Mouse (Mus musculus) MEL (cell line): Measurements from ENCODE around the gene Rrad. TPM values are rescaled to one million over a fixed set of nuclear protein-coding genes. Genes with fewer than 3 reads are reported as not detected.

Experiments
- DNase-seq: peaks from one replicate; pipeline ENCODE4 v3.0.0; 2011; ENCODE audit warnings: low read depth, low spot score
- H3K27ac ChIP-seq: 2 replicates; pipeline ENCODE4 v1.5.1; 2012; ENCODE audit warnings: low read depth, mild to moderate bottlenecking, control low read depth, low read length, moderate library complexity; ENCODE audit not compliant: control insufficient read depth
- H3K27me3 ChIP-seq, 2 experiments: fragments of 150-350 bp in 1 of 2; sonication (generic) in 1 of 2; 2 replicates each; pipeline ENCODE4 v1.6.1; 2012; ENCODE audit warnings: low read length in 2 of 2, mild to moderate bottlenecking in 2 of 2, improper control_type of control experiment in 1 of 2, moderate library complexity in 1 of 2; ENCODE audit not compliant: insufficient read depth in 2 of 2, control insufficient read depth in 1 of 2
- H3K36me3 ChIP-seq, 2 experiments: 2 replicates each; pipeline ENCODE4 v1.6.1; 2012 to 2014; ENCODE audit warnings: low read length in 2 of 2, improper control_type of control experiment in 1 of 2, inconsistent platforms in 1 of 2, mild to moderate bottlenecking in 1 of 2; ENCODE audit not compliant: insufficient read depth in 2 of 2, control insufficient read depth in 1 of 2
- H3K4me1 ChIP-seq, 2 experiments: fragments of 150-350 bp in 1 of 2; sonication (generic) in 1 of 2; 2 replicates each; pipeline ENCODE4 v1.6.1; 2012; ENCODE audit warnings: low read length in 2 of 2, improper control_type of control experiment in 1 of 2, mild to moderate bottlenecking in 1 of 2; ENCODE audit not compliant: insufficient read depth in 2 of 2, control insufficient read depth in 1 of 2
- H3K4me3 ChIP-seq, 2 experiments: fragments of 150-350 bp in 1 of 2; sonication (generic) in 1 of 2; 2 replicates each; pipeline ENCODE4 v1.5.1; 2012; ENCODE audit warnings: low read depth in 2 of 2, low read length in 2 of 2, mild to moderate bottlenecking in 2 of 2, moderate library complexity in 2 of 2, control low read depth in 1 of 2, improper control_type of control experiment in 1 of 2; ENCODE audit not compliant: control insufficient read depth in 1 of 2, insufficient read depth in 1 of 2
- H3K79me2 ChIP-seq: 2 replicates; pipeline ENCODE4 v1.6.1; 2012; ENCODE audit warnings: mild to moderate bottlenecking, low read length, moderate library complexity; ENCODE audit not compliant: control insufficient read depth, poor library complexity, insufficient read depth
- H3K9ac ChIP-seq: 2 replicates; pipeline ENCODE4 v1.6.1; 2012; ENCODE audit warnings: low read depth, mild to moderate bottlenecking, control low read depth, low read length, moderate library complexity; ENCODE audit not compliant: control insufficient read depth, poor library complexity, severe bottlenecking
- H3K9me3 ChIP-seq: fragments of 150-350 bp; sonication (generic); replicated peaks from 2 replicates; pipeline ENCODE4 v1.6.1; 2012; ENCODE audit warnings: mild to moderate bottlenecking, low read length, improper control_type of control experiment, moderate library complexity; ENCODE audit not compliant: insufficient read depth
- CHD2 ChIP-seq: IDR thresholded peaks from 2 replicates; pipeline ENCODE4 v1.6.1; 2011; ENCODE audit warnings: low read length, improper control_type of control experiment
- EP300 ChIP-seq, 2 experiments: IDR thresholded peaks; 2 replicates each; pipeline ENCODE4 v1.6.1; 2011; ENCODE audit warnings: improper control_type of control experiment in 2 of 2, low read length in 2 of 2, low read depth in 1 of 2, mild to moderate bottlenecking in 1 of 2
- GATA1 ChIP-seq: IDR thresholded peaks from 2 replicates; pipeline ENCODE4 v1.6.1; 2011; ENCODE audit warnings: low read depth, low read length, improper control_type of control experiment
- HCFC1 ChIP-seq: IDR thresholded peaks from 2 replicates; pipeline ENCODE4 v1.6.1; 2012; ENCODE audit warnings: low read depth, mild to moderate bottlenecking, inconsistent platforms, low read length, improper control_type of control experiment, moderate library complexity
- JUND ChIP-seq: IDR thresholded peaks from 2 replicates; pipeline ENCODE4 v1.6.1; 2011; ENCODE audit warnings: low read depth, mild to moderate bottlenecking, improper control_type of control experiment, low read length
- KAT2A ChIP-seq: conservative IDR thresholded peaks from 2 replicates; pipeline ENCODE4 v1.6.1; 2012; ENCODE audit warnings: low read depth, low read length, improper control_type of control experiment, inconsistent platforms
- MEF2A ChIP-seq: IDR thresholded peaks from 2 replicates; pipeline ENCODE4 v1.6.1; 2014; ENCODE audit warnings: low read depth, mild to moderate bottlenecking, inconsistent platforms, low read length, improper control_type of control experiment; ENCODE audit not compliant: poor library complexity, insufficient replicate concordance, severe bottlenecking; ENCODE audit errors: extremely low read depth
- MXI1 ChIP-seq: IDR thresholded peaks from 2 replicates; pipeline ENCODE4 v1.6.1; 2011; ENCODE audit warnings: mild to moderate bottlenecking, low read depth, low read length, improper control_type of control experiment
- MYB ChIP-seq: IDR thresholded peaks from 2 replicates; pipeline ENCODE4 v1.6.1; 2011; ENCODE audit warnings: mild to moderate bottlenecking, low read depth, low read length, improper control_type of control experiment
- MYC ChIP-seq: IDR thresholded peaks from 2 replicates; pipeline ENCODE4 v1.6.1; 2011; ENCODE audit warnings: low read depth, mild to moderate bottlenecking, low read length, improper control_type of control experiment, moderate library complexity
- NELFE ChIP-seq: IDR thresholded peaks from 2 replicates; pipeline ENCODE4 v1.6.1; 2011; ENCODE audit warnings: low read depth, low read length, improper control_type of control experiment
- POLR2A ChIP-seq, 2 experiments: IDR thresholded peaks; 2 replicates each; pipeline ENCODE4 v1.6.1; 2011 to 2012; ENCODE audit warnings: low read length in 2 of 2, mild to moderate bottlenecking in 2 of 2, control low read depth in 1 of 2, improper control_type of control experiment in 1 of 2, low read depth in 1 of 2, moderate library complexity in 1 of 2; ENCODE audit not compliant: control insufficient read depth in 1 of 2, insufficient read depth in 1 of 2, poor library complexity in 1 of 2
- POLR2AphosphoS2 ChIP-seq: IDR thresholded peaks from 2 replicates; pipeline ENCODE4 v1.6.1; 2011; ENCODE audit warnings: low read length, improper control_type of control experiment
- RCOR1 ChIP-seq: IDR thresholded peaks from 2 replicates; pipeline ENCODE4 v1.6.1; 2012; ENCODE audit warnings: low read depth, mild to moderate bottlenecking, inconsistent platforms, low read length, improper control_type of control experiment
- SIN3A ChIP-seq: IDR thresholded peaks from 2 replicates; pipeline ENCODE4 v1.6.1; 2012; ENCODE audit warnings: low read length, improper control_type of control experiment, inconsistent platforms
- TAL1 ChIP-seq: IDR thresholded peaks from 2 replicates; pipeline ENCODE4 v1.6.1; 2012; ENCODE audit warnings: mild to moderate bottlenecking, inconsistent platforms, low read length, moderate library complexity, mixed read lengths
- UBTF ChIP-seq: IDR thresholded peaks from 2 replicates; pipeline ENCODE4 v1.6.1; 2012; ENCODE audit warnings: low read depth, mild to moderate bottlenecking, inconsistent platforms, low read length, improper control_type of control experiment, moderate library complexity, borderline replicate concordance; ENCODE audit not compliant: insufficient read depth
- ZNF384 ChIP-seq: IDR thresholded peaks from 2 replicates; pipeline ENCODE4 v1.6.1; 2012; ENCODE audit warnings: low read depth, mild to moderate bottlenecking, inconsistent platforms, low read length, improper control_type of control experiment
- polyA plus RNA-seq, 2 experiments: library from polyadenylated mRNA; stranded (reverse) in 1 of 2; unstranded in 1 of 2; fragments of >175 nt in 1 of 2; fragments of >200 nt in 1 of 2; gene quantifications; 2 replicates each; pipeline versions ENCODE4 v1.2.1 to v1.2.4; 2012; ENCODE audit warnings: low replicate concordance in 2 of 2, low read depth in 1 of 2; ENCODE audit not compliant: insufficient read length in 2 of 2, insufficient read depth in 1 of 2, missing spikeins in 1 of 2
- total RNA-seq: library from RNA; depleted of rRNA; stranded (reverse); fragments of 300-350 nt; gene quantifications from 2 replicates; pipeline ENCODE4 v1.2.3, GENCODE M21; 2012

The Rrad gene
- total and polyA plus RNA-seq, 3 experiments: 8.9 to 9.4 TPM; not detected in 1

- no peak overlapping the region for H3K4me3 ChIP-seq
- H3K4me1 ChIP-seq: peaks cover 0 to 15% of the 10 kb centered on the region in 2 experiments; a peak in 2 of 4 replicates
- no peak overlapping the region for H3K27ac ChIP-seq
- H3K9ac ChIP-seq: no peak overlapping the region
- no peaks in the 10 kb centered on the region for H3K9me3 ChIP-seq
- no peaks in the 10 kb centered on the region for H3K27me3 ChIP-seq
- DNase-seq: peak; percentile 55
- H3K79me2 ChIP-seq: no peaks in the 10 kb centered on the region
- peak; percentile 75 for TF ChIP-seq RCOR1
- TF ChIP-seq ZNF384: no peak
- TF ChIP-seq POLR2AphosphoS2: no peak
- peak in 1 of 2 experiments; percentile 26; a peak in 3 of 4 replicates for TF ChIP-seq EP300 (IDR thresholded peaks at IDR 0.05; ENCODE audit: low read depth in 1 of 2, low read length in 2 of 2)
- peak; percentile 16; the same call in 1 of the 2 replicates for TF ChIP-seq TAL1
- 0 out of 2 replicates have a peak, but pooled peaks have one; percentile 40 for TF ChIP-seq GATA1
- peaks cover 0 to 8% of the 10 kb centered on the region in 2 experiments; a peak in 2 of 4 replicates for H3K36me3 ChIP-seq
Measured at GRCm38 (mm10) chr8:104620765-104621164, 10.4 kb downstream of the Rrad start.

GRCm38 (mm10) chr8:104613119-104613518 is 18.0 kb downstream of the Rrad start:
- H3K9me3 ChIP-seq: no peaks in the 10 kb centered on the region
- no peak overlapping the region for H3K4me3 ChIP-seq
- no peak for TF ChIP-seq MEF2A
- no peak for TF ChIP-seq POLR2A (IDR thresholded peaks at IDR 0.05; ENCODE audit: control insufficient read depth in 1 of 2, insufficient read depth in 1 of 2, low read depth in 1 of 2, low read length in 2 of 2, poor library complexity in 1 of 2)
- no peak for TF ChIP-seq JUND
- no peak for TF ChIP-seq MYB
- TF ChIP-seq TAL1: no peak
- no peak for TF ChIP-seq SIN3A
- TF ChIP-seq HCFC1: no peak
- TF ChIP-seq UBTF: no peak
- no peak for TF ChIP-seq CHD2
- TF ChIP-seq POLR2AphosphoS2: no peak
- TF ChIP-seq KAT2A: no peak
- TF ChIP-seq MXI1: no peak
- TF ChIP-seq MYC: no peak
- no peak for TF ChIP-seq NELFE
- no peak overlapping the region for H3K27ac ChIP-seq
- H3K4me1 ChIP-seq: 0 out of 4 replicates have a peak, but pooled peaks cover 0 to 9% of the 10 kb centered on the region in 2 experiments
- no peaks in the 10 kb centered on the region for H3K27me3 ChIP-seq
- no peak for DNase-seq
- H3K36me3 ChIP-seq: no peaks in the 10 kb centered on the region
- no peaks in the 10 kb centered on the region for H3K79me2 ChIP-seq
- no peak overlapping the region for H3K9ac ChIP-seq
